Mouse (Mus musculus): ENCODE results near the gene Catsperd. TPM values are rescaled to one million over a fixed set of nuclear protein-coding genes. Genes with fewer than 3 reads are reported as not detected.
A peak's percentile ranks its signal among the peaks of the same experiment; 100 is the strongest.

Gene Catsperd
- polyA plus RNA-seq, 2 experiments from 2014 or later: 2.6 to 3.5 TPM

DNA sequence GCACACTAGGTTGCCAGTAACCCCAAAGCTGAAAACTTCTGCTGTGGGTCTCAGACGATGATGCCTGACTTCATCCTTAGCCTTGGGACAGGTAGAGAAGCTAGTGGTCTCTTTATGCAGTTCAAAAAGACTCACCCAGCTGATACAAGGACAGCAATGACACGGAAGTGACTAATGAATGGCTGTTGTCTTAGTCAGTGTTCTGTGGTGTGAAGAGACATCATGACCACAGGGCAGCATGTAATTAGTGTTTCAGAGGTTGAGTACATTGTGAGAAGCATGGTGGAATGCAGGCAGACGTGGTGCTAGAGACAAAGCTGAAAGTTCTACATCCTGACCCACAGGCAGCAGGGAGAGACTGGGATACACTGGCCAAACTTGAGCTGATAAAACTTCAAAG, 39.6 kb downstream of the Catsperd start:
- no peak for ATAC-seq

DNA sequence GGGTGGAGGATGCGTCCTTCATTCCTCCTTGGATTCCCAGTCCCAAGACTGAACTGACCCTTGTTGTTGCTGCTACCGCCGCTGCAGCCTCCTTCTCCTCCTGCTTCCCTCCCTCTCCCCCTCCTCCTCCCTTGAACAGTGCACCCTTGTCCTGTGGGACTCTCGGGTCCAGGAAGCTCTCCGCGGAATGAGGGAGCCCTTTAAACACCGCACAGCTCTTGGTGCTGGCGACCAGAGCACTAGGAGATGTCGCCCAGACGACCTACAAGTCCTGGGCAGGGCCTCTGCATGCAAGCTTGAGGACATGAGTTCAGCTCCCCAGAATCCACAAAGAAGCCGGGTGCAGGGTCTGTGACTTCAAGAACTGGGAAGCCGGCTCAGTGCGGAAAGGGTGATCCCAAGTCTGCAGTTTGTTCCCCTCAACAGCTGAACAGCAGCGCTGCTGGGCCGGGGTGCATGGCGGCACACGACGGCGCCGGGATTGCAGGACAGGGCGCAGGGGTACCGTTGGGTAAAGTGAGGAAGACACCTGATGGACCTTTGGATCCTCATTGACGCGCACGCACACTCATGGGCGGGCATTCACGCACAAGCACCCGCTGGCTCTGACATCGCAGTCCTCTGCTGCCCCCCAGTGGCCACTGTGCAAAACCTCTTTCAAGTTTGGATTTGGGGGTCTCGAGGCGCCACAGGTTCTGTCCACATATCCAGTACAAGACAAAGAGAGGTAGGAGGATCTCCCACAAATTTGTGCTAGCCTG, 40.6 kb downstream of the Catsperd start:
- peak; percentile 28 for ATAC-seq

DNA sequence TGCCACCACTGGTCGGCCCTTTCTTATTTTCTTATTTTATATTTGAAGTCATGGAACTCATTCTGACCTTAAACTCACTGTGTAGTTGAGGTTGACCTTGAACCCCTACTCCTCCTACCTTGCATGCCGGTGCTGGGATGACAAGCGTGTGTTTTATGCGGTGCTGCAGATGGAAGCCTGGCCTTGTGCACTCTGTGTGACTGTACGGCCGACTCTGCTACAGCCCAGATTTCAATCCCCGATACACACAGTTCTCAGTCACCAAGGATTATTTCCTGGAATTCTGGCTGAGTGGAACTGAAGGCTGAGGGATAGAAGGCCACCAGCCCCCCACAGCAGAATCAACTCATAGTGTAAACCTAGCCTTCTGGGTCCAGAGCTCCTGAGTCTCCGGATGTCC, 41.8 kb downstream of the Catsperd start:
- no peak for ATAC-seq

DNA sequence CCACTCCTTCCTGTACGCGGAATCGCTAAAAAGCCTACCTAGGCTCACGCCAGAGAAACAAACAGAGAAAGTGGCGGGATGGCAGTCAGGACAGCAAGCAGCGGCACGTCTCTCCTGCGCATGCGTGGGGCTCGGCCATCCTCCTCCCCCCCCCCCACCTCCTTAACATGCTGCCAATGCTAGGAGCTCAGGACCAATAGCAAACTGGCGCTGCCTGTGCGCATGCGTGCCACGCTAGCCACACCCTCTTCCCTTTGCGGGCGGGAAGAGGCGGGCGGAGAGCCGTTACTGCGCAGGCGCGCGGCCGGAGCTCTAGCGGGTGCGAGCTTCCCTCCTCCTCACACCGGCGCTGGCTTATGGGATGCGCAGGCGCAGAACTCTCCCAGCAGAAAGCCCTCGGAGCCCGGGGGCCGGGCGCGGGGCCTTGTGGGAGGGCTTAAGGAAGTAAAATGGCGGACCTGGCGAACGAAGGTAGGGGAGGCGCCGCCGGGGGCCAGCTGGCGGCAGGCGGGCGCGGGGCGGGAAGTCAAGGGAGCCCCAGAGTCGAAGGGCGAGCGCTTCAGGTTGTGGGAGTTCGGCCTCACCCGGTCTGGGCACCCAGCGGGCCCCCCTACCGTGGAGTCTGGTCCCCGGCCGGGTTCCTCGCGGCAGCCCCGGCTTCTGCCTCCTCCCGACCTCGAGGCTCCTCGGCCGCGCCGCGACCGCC, 45.2 kb downstream of the Catsperd start, which contains the start of gene Ranbp3:
Ranbp3 (plus strand) TSS at position 354 of the 706 bp plus-strand sequence.
- peak; percentile 94 for ATAC-seq

DNA sequence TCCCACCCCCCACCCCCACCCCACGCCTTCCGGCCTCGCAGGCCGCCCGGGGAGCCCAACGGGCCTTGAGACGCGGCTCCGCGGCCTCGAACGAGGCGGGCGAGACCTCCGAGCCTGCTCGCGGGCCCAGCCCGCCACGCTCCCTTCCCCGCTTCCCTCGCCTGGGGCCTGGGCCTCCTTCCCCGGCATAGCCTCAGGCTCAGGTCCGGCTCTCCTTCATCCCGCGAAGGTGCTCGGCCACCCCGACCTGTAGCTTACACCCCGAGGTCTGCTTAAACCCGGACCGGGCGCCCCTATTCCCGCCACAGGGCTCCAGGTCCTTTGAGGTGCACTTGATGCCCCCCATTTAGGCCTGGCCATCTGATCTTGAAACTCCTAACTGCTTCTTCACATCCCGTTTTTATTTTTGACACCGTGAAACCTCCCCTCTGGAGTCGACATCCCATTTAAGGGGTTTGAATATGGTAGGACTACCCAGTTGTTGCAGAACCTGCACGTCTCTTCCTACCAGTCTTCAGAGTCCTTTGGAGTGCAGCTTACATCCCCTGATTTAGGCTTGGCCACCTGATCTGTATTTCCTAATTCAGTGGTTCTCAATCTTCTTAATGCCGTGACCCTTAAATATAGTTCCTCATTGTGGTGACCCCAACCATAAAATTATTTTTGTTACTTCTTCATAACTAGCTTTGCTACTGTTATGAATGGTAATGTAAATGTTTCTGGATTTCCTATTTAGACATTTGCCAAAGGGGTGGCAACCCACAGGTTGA, 45.9 kb downstream of the Catsperd start:
- no peak for ATAC-seq

DNA sequence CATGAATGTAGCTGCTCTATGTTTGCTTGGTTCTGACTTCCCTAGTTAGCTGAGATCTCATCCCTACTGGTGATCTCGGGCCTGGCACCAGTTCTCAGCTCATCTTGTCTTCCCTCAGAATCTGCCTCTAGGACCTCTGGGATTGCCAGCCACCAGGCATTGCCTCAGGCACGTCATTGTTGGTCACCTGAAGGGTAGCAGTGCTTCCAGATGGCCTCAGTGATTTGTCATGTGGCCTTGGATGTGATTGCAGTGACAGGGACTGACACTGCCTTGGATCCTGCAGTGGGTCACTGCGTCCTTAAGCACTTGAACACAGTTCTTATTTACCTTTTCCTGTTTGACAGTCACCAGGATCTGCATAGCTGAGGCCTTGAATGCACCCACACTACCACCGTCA, 53.8 kb downstream of the Catsperd start:
- ATAC-seq: no peak

DNA sequence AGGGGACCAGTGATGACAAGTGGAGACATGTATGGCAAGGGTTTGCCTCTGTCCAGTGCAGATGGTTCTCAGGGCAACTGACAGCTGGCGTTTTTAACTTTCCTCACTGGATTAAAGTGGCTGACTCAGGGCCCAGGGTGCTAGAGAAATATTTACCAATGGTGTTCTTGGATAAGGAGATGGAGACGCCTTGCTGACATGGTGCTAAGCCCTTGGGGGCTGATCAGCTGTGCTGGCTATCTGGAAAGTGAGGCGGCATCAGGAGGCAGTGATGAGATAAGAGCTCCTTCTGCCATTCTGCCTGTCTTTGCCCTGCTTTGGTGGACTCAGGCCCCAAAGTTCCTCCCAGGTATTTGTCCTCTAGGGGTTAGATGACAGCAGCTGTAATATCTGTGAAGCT, 54.9 kb downstream of the Catsperd start:
- ATAC-seq: no peak

DNA sequence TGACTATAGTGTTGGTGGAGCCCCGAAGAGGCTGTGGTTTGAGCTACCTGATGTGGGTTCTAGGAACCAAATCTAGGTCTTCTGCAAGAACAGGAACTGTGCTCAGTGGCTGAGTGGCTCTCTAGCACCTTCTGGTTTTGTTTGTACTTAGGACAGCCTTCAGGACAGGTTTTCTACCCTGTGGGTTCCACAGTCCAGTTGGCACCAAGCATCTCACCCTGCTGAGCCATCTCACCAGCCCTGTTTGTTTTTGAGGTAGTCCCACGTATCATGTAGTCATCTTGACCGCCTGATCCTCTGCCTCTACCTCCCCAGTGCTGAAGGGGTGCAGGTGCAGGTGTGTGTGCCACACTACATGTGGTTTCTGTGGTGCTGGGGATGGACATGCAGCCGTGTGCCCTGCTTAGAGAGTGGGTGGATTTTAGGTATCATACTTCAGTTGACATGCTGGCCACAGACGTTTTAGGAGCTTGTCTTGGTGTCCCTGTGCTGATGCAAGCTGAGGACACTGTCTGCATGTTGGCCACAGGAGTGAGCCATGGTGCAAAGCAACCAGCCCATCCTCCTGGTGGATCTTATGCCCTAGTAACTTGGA, 55.7 kb downstream of the Catsperd start:
- ATAC-seq: no peak

DNA sequence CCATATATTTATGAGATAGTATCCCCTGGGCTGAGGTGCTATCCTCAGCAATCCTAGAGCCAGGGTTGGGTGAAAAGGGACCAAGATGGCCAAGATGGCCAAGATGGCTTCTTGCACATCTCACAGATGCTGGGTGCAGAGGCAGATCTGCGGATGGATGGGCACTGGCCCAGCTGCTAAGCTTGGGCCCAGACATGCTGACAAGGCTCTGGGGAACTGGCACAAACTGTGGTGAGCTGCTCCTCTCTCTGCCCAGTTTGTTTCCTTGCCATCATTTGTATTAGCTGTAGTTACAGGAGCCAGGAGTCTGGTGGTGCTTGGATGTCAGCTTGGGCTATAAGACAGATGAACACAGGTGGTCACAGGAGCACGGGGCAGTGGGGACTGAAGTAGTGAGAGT, 56.7 kb downstream of the Catsperd start:
- no peak for ATAC-seq

DNA sequence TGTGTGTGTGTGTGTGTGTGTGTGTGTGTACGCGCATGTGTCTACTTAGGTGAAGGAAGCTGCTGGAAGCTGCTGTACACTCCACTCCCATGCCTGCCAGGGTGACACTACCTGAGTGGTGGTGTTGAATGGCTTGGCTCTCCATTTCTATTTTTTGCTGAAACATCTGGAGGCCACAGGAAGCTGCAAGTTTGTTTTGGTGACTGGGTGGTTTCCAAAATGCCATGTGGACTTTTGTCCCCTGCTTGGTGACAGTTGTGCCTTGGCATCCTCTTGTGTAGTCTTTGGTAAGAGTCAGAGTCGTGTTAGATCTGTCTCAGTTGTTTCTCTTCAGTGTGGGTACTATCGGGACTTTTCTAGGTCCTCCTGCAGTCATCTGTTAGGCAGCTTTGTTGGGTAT, 58.9 kb downstream of the Catsperd start:
- no peak for ATAC-seq

DNA sequence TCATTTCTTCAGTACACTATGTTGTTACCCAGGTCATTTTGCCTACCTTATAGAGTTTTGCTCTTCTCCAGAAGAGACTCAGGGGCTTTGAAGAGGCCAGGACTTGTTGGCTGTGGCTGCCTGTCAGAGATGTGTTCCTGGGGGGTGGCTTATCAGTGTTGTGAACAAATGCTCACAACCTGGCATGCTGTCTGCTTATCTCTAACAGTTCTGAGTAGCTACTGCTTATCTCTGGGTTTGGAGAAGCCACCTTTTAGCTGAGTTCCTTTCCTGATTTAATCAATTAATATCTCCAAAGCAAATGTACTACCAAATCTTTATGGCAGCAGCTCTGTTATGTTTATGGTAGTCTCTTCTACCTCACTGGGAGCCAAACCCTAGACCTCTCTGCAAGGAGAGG, 60.1 kb downstream of the Catsperd start:
- ATAC-seq: no peak

DNA sequence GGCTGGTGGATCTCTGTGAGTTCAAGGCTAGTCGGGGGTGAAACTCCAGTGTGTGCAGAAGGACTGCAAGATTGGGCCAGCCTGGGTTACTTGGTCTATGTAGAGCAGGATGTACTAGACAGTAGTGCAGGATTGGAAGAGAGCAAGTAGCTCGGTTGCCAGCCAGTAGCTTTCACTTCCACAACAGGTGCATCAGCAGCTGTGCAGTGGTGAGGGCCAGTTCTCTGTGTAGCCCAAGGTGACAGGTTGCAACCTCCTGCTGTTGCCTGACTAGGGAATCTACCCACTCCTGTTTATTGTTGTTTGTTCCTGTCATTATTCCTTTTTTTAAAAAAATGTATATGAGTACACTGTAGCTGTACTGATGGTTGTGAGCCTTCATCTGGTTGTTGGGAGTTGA, 60.7 kb downstream of the Catsperd start:
- no peak for ATAC-seq

DNA sequence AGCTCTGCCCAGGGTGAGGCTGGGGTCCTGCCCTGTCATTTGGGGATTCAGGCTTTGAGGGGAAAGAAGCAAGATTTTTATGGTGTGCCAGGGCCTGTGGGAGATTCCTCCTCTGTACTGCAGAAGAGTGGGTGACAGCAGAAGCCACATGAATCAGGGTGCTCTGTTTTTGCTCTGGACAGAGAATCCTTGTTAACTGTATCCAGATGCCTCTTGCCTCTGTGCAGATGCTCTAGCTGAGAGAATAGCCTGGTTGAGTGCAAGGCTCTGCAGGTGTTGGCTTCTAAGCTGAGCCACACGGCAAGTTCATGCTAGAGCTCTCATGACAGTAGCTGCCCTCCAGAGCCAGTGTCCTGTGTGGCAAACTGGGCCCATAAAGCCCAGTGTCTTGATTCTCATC, 65.5 kb downstream of the Catsperd start:
- ATAC-seq: no peak

DNA sequence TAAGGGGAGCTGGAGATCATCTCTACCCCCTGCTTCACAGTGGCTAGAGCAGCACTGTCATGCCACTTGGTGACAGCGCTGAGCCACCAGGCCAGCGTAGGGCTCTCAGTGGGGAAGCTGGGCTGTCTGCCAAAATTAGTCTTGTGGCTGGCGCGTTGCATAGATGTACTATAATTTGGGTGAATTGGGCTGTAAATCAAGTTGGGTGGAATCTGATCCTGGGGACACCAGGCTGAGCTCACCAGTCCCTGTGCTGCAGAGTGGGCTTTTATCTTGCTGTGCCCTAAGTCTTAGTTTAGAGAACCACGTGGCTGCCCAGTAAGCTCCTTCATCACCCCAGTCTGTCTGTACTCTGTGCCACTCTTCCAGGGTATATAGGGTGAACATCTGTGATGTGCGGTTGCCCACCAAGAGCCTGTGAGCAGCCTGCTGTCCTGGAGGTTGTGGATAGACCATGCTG, 65.9 kb downstream of the Catsperd start:
- ATAC-seq: no peak

DNA sequence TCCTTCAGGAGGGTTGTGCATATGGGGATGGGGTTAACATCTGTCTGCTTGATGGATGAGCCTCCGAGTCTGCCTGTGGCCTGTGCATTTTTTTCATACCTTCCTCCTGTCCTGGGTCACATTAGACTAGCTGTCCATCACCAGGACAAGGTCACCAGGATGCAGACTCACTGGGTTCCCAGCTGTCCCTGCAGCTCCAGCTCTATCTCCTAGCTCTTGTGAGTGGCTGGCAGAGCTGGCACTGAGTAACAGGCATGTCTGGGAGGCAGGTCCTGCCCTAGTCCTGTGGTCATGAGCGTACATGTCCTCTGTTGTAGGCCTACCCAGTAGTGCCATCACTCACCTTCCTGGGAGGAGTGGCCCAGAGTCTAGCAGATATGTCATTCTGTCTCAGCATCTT, 72.5 kb downstream of the Catsperd start:
- ATAC-seq: no peak

DNA sequence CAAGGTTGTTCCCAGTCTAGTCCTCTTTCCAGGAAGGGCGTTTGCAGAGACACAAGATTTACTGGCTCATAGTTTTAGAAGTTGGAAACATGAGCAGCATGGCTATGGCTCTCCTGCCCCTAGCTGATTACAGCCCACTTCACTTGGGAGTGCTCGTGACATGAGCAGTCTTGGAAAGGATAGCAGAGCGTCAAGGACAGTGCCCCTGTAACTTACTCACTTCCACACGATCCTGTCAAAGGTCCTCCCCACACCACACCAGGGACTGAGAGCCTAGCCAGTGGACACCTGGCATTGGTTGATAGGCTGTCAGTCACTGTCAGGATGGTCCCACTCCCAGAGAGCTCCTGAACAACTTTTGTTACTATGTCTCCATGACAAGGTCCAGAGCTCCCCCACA, 75.1 kb downstream of the Catsperd start:
- no peak for ATAC-seq

DNA sequence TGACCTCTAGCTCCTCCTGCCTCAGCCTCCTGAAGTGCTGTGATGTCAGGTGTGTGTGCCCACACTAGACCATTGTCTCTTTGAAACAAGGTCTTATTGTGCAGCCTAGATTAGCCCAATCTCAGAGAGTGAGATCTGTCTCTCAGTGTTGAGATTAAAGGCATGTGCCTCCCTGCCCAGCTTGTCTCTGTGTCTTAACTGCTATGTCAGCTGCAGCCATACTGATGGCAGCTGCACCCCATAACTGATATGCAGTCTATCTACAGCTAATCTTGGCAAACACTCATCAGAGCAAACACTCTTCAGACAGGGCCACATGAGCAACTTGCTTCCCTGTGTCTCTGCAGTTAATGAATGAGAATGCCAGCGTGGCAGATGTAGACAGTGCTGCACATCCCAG, 78.6 kb downstream of the Catsperd start:
- ATAC-seq: no peak

DNA sequence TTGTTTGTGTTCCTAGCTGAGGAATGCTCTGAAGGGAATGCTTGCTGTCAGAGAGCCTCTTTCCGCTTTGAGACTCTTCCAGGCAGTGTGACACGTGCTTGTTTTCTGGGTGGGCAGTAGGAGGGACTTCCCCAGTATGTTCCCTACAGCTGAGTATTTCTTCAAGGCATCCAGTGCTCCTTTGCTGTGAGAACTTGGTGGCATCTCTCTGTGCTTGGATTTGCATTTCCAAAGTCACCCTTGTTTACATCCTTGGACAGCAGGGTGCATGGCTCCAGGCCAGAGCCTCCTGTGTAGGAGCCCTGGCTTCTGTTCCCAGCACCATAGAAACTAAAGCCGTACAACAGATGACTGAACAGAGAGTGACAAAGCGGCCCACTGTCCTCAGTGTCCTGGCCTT, 80.7 kb downstream of the Catsperd start:
- no peak for ATAC-seq

DNA sequence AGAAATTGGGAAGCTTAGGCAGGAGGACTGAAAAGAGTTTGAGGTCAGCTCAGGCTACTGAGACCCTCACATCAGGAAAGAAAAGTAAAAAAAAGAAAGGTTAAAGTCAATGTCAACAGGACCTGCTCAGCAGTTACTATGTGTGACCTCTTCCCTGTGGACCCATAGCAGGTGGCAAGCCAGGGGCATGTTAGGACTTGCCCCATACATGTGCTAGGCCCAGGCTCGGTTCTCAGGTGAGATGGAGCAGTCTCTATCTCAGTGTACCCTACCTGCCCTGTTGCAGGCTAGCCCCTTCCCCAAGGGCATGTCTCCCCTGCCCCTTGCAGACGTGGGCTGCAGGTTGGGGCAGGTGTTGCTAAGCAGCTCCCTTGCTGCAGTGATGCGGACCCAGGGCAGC, 81.8 kb downstream of the Catsperd start:
- no peak for ATAC-seq

Measured in CD4-positive, CD25-positive, alpha-beta regulatory T cell, adult 4 months (primary cell).